Mouse (Mus musculus) bone marrow, adult 2 months (tissue): Measurements from ENCODE around the gene Rarb.

Source experiments
- CTCF ChIP-seq: fragments of 200-500 bp; IDR thresholded peaks from 2 replicates; pipeline ENCODE4 v1.5.1; 2011; ENCODE audit warnings: low read length, control low read depth; ENCODE audit not compliant: control insufficient read depth, insufficient read depth
- POLR2A ChIP-seq: fragments of 200-500 bp; IDR thresholded peaks from 2 replicates; pipeline ENCODE4 v1.6.1; 2011; ENCODE audit warnings: low read depth, mild to moderate bottlenecking, control low read depth, low read length, borderline replicate concordance; ENCODE audit not compliant: control insufficient read depth

DNA sequence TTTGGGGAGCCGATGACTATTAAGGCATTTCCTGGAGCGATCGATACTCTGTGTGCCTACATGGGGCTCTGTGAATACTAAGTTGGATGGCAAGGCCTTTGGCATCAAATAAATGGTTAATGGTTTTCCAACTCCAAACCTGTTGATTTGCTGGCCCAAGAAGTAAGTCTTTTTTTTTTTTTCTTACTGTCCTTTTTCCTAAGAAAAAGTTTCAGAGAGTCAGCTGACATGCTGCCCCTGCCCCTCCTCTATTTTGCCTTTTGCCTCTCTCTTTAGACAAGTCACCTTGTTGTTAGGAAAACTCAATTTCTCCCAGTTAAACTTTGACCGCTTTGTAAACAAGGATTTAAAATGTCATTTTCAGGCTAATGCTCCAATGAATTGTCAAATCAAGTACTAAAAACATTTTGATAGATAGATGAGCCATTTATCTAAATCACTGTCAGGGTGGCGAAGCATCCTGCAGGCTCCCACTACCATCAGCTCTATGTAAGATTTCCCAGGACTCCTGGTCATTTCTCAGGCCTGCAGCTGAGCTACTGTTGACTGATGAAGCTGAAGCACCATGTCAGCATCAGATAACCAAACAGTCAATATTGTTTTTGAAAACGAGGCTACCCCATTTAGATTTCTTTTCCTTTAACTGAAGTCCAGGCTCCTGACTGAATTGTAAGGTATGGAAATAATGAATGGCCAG, 245.3 kb downstream of the Rarb start:
- TF ChIP-seq CTCF, result no peak
- TF ChIP-seq POLR2A, result no peak
